Mouse (Mus musculus): ENCODE data around the gene Mrpl10. TPM values are rescaled to one million over a fixed set of nuclear protein-coding genes. Genes with fewer than 3 reads are reported as not detected.
A peak's percentile ranks its signal among the peaks of the same experiment; 100 is the strongest.

The Mrpl10 gene
- total RNA-seq, 2 experiments from 2014 or later, result 85.0 to 86.5 TPM

- intact Hi-C loops (cut with DNase I), result loop anchor here (1.0 to 2.0 kb wide), 2 partner anchors 44 to 109 kb away; partner anchors contain the start of genes Cdk5rap3 and Sp2
- peak; percentile 91 to 93 for DNase-seq
Measured at GRCm38 (mm10) chr11:97025721-97026344, 15.5 kb upstream of the Mrpl10 start.

GRCm38 (mm10) chr11:97029686-97030417 lies 11.5 kb upstream of the Mrpl10 start, which contains the start of gene Scrn2:
Scrn2 (plus strand) TSS chr11:97029938.
- intact Hi-C loops (cut with DNase I), result no loop called here
- DNase-seq, result peak; percentile 87 to 90

- no peak for DNase-seq
- intact Hi-C loops (cut with DNase I), result no loop called here
Measured at GRCm38 (mm10) chr11:97030426-97030825, 10.9 kb upstream of the Mrpl10 start.

DNA sequence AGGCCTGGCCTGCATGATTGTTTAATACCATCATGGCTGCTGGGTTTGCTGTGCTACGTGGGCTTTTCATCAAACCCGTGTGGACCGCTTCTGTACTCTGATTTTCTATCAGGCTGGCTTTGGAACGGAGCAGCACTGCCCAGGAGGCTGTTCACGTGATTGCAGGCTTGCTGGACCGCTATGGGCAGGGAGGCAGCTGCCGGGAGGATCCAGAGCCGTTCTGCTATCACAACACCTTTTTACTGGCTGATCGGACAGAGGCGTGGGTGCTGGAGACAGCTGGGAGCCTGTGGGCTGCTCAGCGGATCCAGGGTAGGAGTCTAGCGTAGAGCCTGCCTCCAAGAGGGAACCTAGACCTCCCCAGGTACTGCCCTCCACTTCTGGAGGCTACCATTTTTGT lies 9.4 kb upstream of the Mrpl10 start:
- intact Hi-C loops (cut with DNase I), result no loop called here
- DNase-seq, result no peak

GRCm38 (mm10) chr11:97032499-97032898 lies 8.9 kb upstream of the Mrpl10 start:
- intact Hi-C loops (cut with DNase I), result no loop called here
- no peak for DNase-seq

DNA sequence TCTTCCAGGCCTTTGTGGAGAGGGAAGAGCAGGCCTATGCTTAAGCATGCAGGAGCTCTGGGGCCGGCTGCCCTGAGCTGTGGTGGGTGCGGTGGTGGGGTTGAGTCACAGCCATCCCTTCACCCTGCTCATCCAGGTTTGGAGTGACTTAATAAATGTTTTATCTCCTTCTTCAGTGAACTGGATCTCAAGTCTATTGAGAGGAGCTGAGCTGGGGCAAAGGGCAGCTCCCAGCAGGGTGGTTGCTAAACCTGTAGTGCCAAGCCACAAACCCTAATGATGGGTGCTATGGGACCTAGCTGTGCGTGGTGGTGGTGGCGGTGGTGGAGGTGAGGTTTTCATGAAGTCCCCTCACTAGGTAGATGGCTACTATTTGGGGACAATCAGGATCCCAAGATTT lies 7.6 kb upstream of the Mrpl10 start:
- intact Hi-C loops (cut with DNase I), result no loop called here
- no peak for DNase-seq

DNA sequence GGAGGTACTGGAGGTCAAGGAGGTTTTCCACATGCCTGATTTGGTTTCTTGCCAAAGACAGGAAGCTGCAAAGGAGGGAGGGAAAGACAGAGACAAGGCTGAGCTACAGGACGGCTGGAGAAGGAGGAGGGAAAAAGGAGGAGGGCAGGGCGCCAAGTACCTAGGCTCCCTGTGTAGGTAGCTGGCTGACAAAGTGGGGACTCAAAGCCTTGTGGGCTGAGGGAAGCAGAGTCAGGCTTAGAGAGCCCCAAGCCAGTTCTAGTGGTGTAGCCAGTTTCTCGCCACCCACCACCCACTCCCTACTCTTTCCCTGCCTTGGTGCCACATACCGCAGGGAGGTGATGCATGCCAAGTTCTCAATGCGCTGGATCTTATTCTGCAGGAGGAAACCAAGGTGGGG lies 5.2 kb upstream of the Mrpl10 start:
- intact Hi-C loops (cut with DNase I), result no loop called here
- no peak for DNase-seq

- intact Hi-C loops (cut with DNase I), result no loop called here
- no peak for DNase-seq
Measured at GRCm38 (mm10) chr11:97038881-97039280, 2.5 kb upstream of the Mrpl10 start.

DNA sequence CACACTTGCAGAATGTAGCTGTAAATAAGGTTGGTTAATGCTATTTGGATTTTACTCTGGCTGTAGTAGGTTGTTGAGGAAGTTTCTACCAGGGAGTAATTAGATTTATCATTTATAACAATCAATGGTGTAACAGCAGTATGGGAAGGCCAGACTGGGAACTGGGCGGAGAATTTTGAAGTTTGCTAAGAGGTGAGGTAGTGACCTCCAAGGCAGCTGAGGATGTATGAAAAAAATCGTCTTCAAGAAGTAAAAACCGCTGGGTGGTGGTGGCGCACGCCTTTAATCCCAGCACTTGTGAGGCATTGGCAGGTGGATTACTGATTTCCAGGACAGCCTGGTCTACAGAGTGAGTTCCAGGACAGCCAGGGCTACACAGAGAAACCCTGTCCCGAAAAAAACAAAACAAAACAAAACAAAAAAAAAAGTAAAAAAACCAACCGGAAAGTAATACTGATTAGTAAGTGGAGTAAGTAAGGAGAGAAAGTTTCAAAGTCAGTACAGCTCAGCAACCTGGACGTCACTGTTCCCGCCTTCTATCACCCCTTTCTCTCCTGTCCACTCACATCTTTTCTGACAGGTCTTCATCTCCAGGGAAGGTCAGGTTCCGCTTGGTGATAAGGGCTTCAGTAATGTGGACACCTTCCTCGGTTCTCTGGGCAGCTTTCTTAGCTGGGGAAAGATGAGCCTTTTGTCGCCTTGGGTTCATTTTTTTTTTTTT lies 899 bp upstream of the Mrpl10 start:
- intact Hi-C loops (cut with DNase I), result no loop called here
- DNase-seq, result no peak

- intact Hi-C loops (cut with DNase I), result no loop called here
Measured at GRCm38 (mm10) chr11:97044902-97045301, 3.5 kb downstream of the Mrpl10 start.

DNA sequence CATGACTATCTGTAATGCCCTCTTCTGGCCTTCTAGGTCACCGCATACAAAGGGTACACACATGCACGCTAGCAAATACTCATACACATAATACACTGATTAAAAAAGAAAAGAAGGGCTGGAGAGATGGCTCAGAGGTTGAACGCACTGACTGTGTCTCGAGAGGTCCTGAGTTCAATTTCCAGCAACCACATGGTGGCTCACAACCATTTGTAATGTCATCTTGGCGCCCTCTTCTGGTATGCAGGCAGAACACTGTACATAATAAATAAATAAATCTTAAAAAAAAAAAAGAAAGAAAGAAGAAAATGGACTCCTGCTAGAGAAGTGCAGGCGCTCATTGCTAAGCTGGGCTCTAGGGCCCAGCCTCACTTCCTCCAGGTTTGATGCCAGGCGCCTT lies 4.5 kb downstream of the Mrpl10 start:
- no peak for DNase-seq
- intact Hi-C loops (cut with DNase I), result no loop called here

More at GRCm38 (mm10) chr11:97044902-97045301, 3.5 kb downstream of the Mrpl10 start:
- no peak for DNase-seq

DNA sequence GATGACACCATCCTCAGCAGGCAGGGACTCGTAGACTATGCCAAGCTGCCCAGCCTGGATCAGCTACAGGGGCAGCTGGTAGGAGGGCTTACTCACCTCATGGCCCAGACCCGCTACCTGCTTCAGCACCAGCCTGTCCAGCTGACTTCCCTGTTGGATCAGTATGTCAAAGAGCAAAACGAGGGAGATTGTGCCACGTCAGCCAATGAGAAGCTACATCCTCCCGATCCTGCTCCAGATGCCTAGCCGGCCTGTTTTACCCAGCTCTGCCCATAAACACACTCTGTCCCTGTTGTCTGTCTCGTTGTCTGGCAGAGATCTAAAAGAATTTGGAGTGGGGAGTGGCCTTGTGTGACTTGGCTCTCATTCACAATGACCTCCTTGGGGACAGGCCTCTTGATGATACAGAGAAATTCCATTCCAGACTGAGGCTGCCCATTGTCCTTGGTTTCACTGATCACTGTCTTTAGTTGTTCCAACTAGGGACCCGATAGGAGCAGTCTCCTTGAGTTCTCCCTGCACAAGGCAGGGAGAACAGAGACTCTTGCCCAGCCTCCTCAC lies 6.8 kb downstream of the Mrpl10 start:
- intact Hi-C loops (cut with DNase I), result no loop called here
- DNase-seq, result no peak

- intact Hi-C loops (cut with DNase I), result no loop called here
- DNase-seq, result no peak
Measured at GRCm38 (mm10) chr11:97049492-97050085, 8.2 kb downstream of the Mrpl10 start.

GRCm38 (mm10) chr11:97050216-97050943 lies 9.0 kb downstream of the Mrpl10 start, which contains the start of gene Osbpl7:
Osbpl7 (plus strand) TSS chr11:97050628.
- intact Hi-C loops (cut with DNase I), result no loop called here
- DNase-seq, result peak; percentile 80 to 81

- no peak for DNase-seq
- intact Hi-C loops (cut with DNase I), result no loop called here
Measured at GRCm38 (mm10) chr11:97050944-97051586, 9.7 kb downstream of the Mrpl10 start.

- no peak for DNase-seq
Measured at GRCm38 (mm10) chr11:97052219-97052646, 10.9 kb downstream of the Mrpl10 start.

DNA sequence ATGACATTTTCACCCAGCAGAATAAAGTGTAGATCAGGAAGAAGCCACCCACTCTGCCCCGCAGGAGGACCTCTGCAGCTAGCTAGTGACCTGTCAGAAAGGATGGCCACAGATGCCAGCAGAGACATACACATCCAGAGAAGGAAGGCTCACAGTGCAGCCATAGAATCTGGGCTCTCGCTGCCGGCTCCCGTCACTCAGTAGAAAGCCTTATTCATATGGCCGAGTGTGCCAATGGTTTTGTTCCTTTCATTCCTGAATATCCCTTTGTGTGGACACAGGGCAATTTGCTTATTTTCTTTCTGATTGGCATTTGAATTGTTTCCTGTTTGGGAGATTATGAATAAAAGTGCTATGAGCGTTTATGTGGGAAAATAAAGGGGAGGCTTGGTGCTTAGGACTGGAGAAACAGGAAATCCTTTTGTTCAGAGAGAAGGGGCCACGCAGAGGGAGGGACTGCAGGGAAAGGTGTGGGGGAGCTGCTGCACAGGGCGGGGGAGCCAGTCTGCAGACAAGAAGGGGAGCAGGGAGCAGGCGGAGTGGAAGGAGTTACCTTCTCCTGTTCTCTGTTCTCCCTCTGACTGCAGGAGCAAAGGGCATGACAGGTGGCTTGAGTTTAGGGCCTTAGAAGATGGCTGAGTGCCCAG lies 22.0 kb downstream of the Mrpl10 start:
- no peak for DNase-seq

More at GRCm38 (mm10) chr11:97052219-97052646, 10.9 kb downstream of the Mrpl10 start:
- intact Hi-C loops (cut with DNase I), result no loop called here

GRCm38 (mm10) chr11:97063921-97064295 lies 22.5 kb downstream of the Mrpl10 start:
- intact Hi-C loops (cut with DNase I), result no loop called here

More for the DNA sequence above, 22.0 kb downstream of the Mrpl10 start:
- intact Hi-C loops (cut with DNase I), result no loop called here

More at GRCm38 (mm10) chr11:97063921-97064295, 22.5 kb downstream of the Mrpl10 start:
- DNase-seq, result no peak
